Mouse (Mus musculus): ENCODE results near the gene Sh2b1. TPM values are rescaled to one million over a fixed set of nuclear protein-coding genes. Genes with fewer than 3 reads are reported as not detected.
A peak's percentile ranks its signal among the peaks of the same experiment; 100 is the strongest.

Gene Sh2b1
- polyA plus RNA-seq, 1 experiment from 2014 or later = 44.6 TPM

DNA sequence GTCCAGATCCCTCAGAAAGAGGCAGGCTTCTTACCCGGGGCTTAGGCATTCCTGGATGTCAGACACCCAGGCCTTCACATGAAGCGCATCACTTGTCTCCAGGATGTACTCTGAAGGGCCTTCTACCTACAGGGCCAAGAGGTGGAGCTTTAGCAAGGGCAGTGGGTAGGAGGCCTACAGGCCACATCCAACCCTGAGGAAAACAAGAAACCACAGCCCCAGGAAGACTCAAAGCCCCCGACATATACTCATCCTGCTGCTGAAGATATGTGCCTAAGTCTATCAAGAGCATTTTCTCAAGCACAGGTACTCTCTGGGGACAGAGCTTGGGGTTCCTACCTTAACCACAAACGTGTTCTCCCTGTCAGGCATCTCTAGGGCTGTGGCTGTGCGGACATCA, 3.9 kb downstream of the Sh2b1 start:
- no peak for ATAC-seq (ENCODE audit: low FRiP score)
- WGBS = 96% methylated on average over 5 of the region's 5 CpGs
- peaks cover 19% of the 10 kb centered on the region; the same call in 1 of the 2 replicates for H3K36me3 ChIP-seq (ENCODE audit: control insufficient read depth, insufficient read depth, low read length)

DNA sequence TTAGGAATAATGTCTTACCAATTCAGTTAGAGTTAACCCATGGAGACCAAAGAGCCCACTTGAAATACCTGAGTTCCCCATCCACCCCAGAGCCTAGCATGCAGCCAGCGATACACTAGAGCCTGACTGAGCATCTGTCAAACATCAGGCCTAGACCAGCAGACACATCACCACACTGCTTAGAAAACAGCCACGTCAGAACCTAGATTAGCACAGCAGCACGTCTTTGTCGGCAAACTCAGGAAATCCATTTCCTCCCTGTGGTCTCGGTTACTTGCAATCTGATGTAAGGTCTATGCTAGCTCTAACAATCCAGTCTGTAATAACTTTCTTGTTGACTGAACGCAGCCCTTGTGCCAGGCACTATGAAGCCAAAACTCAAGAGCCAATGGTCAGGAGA, 5.1 kb downstream of the Sh2b1 start:
- peaks cover 19% of the 10 kb centered on the region; the same call in 1 of the 2 replicates for H3K36me3 ChIP-seq (ENCODE audit: control insufficient read depth, insufficient read depth, low read length)
- WGBS = 90% methylated on average over 6 of the region's 6 CpGs

More for the DNA sequence above, 3.9 kb downstream of the Sh2b1 start:
- H3K4me1 ChIP-seq (ENCODE audit: control insufficient read depth, insufficient read depth, low read length) = peaks cover 13% of the 10 kb centered on the region
- H3K27ac ChIP-seq (ENCODE audit: low read depth, low read length) = no peak overlapping the region
- no peaks in the 10 kb centered on the region for H3K27me3 ChIP-seq (ENCODE audit: control insufficient read depth, insufficient read depth, low read length)
- H3K9me3 ChIP-seq (ENCODE audit: control insufficient read depth, low read length) = no peaks in the 10 kb centered on the region
- no peak for DNase-seq (ENCODE audit: low spot score, missing footprints)
- no peak overlapping the region for H3K9ac ChIP-seq (ENCODE audit: low read length)
- H3K4me2 ChIP-seq = no peak overlapping the region
- H3K4me3 ChIP-seq (ENCODE audit: low read depth, low read length) = no peak overlapping the region

DNA sequence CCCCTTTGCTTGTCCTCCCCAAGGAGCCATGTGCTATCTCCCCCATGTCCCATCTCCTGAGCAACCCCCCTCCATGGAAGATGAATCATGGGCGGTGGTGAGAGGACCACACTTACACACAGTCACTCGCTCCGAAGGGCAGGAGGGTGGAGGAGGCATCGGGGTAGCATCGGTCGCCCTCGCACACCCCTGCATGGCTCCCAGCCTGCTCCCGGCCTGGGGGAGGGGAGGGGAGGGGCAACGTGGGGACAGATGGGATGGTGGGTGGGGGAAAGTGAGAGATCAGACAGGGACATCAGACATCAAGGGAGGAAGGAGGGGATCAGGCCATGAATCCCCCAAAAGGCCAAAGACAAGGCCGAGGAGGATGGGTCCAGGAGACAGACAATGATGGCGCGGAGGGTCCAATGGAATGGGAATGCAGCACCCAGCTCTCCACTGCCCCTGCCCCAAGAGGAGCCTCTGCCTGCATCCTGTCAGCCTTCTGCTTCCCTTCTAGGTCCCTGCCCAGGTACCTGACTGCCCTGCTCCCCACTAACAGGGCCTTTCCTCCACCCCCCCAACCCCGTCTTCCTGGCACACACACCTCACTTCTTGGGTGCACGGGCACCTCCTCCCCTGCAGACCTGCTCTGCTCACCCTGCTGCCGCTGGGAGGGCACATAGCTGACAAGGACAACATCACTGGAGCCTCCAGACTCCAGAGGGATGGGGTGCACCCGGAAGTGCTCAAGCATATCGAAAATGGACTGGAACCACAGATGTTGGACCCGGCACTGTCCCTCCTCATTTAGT, 7.2 kb downstream of the Sh2b1 start:
- DNase-seq (ENCODE audit: low spot score, missing footprints) (no peak), ATAC-seq (ENCODE audit: low FRiP score) (no peak)
- no peaks in the 10 kb centered on the region for H3K4me1 ChIP-seq (ENCODE audit: control insufficient read depth, insufficient read depth, low read length)
- H3K9ac ChIP-seq (ENCODE audit: low read length) = no peak overlapping the region
- peaks cover 19% of the 10 kb centered on the region; the same call in 1 of the 2 replicates for H3K36me3 ChIP-seq (ENCODE audit: control insufficient read depth, insufficient read depth, low read length)
- H3K9me3 ChIP-seq (ENCODE audit: control insufficient read depth, low read length) = no peaks in the 10 kb centered on the region
- no peak overlapping the region for H3K4me3 ChIP-seq (ENCODE audit: low read depth, low read length)
- no peak overlapping the region for H3K27ac ChIP-seq (ENCODE audit: low read depth, low read length)
- 92% methylated on average over 18 of the region's 18 CpGs for WGBS
- H3K27me3 ChIP-seq (ENCODE audit: control insufficient read depth, insufficient read depth, low read length) = no peaks in the 10 kb centered on the region
- H3K4me2 ChIP-seq = no peak overlapping the region

More for the DNA sequence above, 5.1 kb downstream of the Sh2b1 start:
- no peak overlapping the region for H3K9ac ChIP-seq (ENCODE audit: low read length)
- no peak overlapping the region for H3K4me2 ChIP-seq
- no peak for ATAC-seq (ENCODE audit: low FRiP score)
- peaks cover 10% of the 10 kb centered on the region for H3K4me1 ChIP-seq (ENCODE audit: control insufficient read depth, insufficient read depth, low read length)
- H3K4me3 ChIP-seq (ENCODE audit: low read depth, low read length) = no peak overlapping the region
- no peak overlapping the region for H3K27ac ChIP-seq (ENCODE audit: low read depth, low read length)
- no peaks in the 10 kb centered on the region for H3K27me3 ChIP-seq (ENCODE audit: control insufficient read depth, insufficient read depth, low read length)
- DNase-seq (ENCODE audit: low spot score, missing footprints) = no peak
- no peaks in the 10 kb centered on the region for H3K9me3 ChIP-seq (ENCODE audit: control insufficient read depth, low read length)

DNA sequence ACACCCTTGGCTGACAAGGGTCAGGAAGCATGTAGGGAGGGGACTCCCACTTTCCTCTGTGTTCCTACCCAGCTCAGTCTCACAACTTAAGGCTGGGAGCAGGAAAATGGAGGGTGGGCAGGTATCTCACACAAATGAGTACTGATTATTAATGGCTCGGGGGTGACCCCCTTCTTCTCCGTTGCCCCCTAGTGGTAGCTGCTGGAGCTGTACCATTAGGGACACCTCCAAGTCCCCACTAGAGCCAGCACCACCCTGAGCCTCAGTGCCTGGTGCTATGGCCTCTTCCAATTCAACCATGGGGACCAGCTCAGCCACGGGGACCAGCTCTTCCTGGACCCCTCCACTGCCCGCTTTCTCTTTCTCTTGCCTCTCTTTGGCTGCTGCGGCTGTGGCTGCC, 8.0 kb downstream of the Sh2b1 start:
- Histone ChIP-seq H3K9me3 (ENCODE audit: control insufficient read depth, low read length) (no peaks in the 10 kb centered on the region), H3K4me1 (ENCODE audit: control insufficient read depth, insufficient read depth, low read length) (no peaks in the 10 kb centered on the region), H3K9ac (ENCODE audit: low read length) (no peak overlapping the region), H3K4me3 (ENCODE audit: low read depth, low read length) (no peak overlapping the region), H3K36me3 (ENCODE audit: control insufficient read depth, insufficient read depth, low read length) (peaks cover 19% of the 10 kb centered on the region; the same call in 1 of the 2 replicates), H3K27me3 (ENCODE audit: control insufficient read depth, insufficient read depth, low read length) (no peaks in the 10 kb centered on the region), H3K27ac (ENCODE audit: low read depth, low read length) (no peak overlapping the region), H3K4me2 (no peak overlapping the region)
- 65% methylated on average over 5 of the region's 5 CpGs for WGBS
- DNase-seq (ENCODE audit: low spot score, missing footprints) = peak; percentile 90
- no peak for ATAC-seq (ENCODE audit: low FRiP score)

DNA sequence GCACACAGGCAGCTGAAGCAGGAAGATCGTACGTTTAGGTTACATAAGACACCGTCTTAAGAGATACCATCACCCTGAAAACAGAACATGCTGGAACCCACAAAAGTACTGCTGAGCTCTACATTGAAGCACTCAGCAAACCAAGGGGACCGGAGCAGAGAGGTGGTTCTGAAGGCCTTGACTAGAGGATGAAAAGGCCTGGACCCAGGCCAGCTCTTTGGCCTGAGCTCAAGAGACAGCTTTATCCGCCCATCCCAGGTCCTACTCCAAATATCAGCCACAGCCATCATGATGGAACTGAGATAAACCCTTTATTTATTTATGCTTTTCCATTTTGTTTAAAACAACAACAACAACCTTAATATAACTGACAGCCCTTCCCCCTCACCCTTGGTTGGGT, 8.5 kb downstream of the Sh2b1 start:
- Histone ChIP-seq H3K9me3 (ENCODE audit: control insufficient read depth, low read length) (no peaks in the 10 kb centered on the region), H3K27me3 (ENCODE audit: control insufficient read depth, insufficient read depth, low read length) (no peaks in the 10 kb centered on the region), H3K27ac (ENCODE audit: low read depth, low read length) (no peak overlapping the region), H3K36me3 (ENCODE audit: control insufficient read depth, insufficient read depth, low read length) (peaks cover 19% of the 10 kb centered on the region; the same call in 1 of the 2 replicates), H3K4me3 (ENCODE audit: low read depth, low read length) (no peak overlapping the region), H3K4me1 (ENCODE audit: control insufficient read depth, insufficient read depth, low read length) (no peaks in the 10 kb centered on the region), H3K9ac (ENCODE audit: low read length) (no peak overlapping the region), H3K4me2 (no peak overlapping the region)
- DNase-seq (ENCODE audit: low spot score, missing footprints) (no peak), ATAC-seq (ENCODE audit: low FRiP score) (no peak)
- 94% methylated on average over 5 of the region's 5 CpGs for WGBS

DNA sequence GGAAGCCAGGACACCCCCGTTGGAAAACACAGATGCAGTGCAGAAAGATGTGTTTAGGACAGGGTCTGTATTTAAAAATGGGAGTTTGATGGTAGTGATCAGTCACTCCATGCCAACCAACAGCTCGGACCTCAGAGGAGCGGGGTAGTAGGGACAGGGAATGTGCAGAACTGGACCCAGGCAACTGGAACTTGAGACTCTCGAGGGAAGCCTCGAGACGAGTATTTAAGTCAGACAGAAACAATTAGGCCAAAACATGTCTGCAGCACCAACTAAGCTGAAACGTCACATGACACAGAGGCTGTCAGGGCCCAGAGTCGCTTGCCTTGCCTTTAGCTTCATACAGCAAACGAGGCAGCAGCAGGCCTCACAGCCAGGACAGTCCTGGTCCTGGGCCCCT, 9.1 kb downstream of the Sh2b1 start:
- Histone ChIP-seq H3K4me2 (no peak overlapping the region), H3K27me3 (ENCODE audit: control insufficient read depth, insufficient read depth, low read length) (no peaks in the 10 kb centered on the region), H3K4me1 (ENCODE audit: control insufficient read depth, insufficient read depth, low read length) (no peaks in the 10 kb centered on the region), H3K4me3 (ENCODE audit: low read depth, low read length) (no peak overlapping the region), H3K9ac (ENCODE audit: low read length) (no peak overlapping the region), H3K9me3 (ENCODE audit: control insufficient read depth, low read length) (no peaks in the 10 kb centered on the region), H3K36me3 (ENCODE audit: control insufficient read depth, insufficient read depth, low read length) (peaks cover 16% of the 10 kb centered on the region; the same call in 1 of the 2 replicates), H3K27ac (ENCODE audit: low read depth, low read length) (no peak overlapping the region)
- WGBS = 76% methylated on average over 9 of the region's 9 CpGs
- DNase-seq (ENCODE audit: low spot score, missing footprints) = no peak
- no peak for ATAC-seq (ENCODE audit: low FRiP score)

DNA sequence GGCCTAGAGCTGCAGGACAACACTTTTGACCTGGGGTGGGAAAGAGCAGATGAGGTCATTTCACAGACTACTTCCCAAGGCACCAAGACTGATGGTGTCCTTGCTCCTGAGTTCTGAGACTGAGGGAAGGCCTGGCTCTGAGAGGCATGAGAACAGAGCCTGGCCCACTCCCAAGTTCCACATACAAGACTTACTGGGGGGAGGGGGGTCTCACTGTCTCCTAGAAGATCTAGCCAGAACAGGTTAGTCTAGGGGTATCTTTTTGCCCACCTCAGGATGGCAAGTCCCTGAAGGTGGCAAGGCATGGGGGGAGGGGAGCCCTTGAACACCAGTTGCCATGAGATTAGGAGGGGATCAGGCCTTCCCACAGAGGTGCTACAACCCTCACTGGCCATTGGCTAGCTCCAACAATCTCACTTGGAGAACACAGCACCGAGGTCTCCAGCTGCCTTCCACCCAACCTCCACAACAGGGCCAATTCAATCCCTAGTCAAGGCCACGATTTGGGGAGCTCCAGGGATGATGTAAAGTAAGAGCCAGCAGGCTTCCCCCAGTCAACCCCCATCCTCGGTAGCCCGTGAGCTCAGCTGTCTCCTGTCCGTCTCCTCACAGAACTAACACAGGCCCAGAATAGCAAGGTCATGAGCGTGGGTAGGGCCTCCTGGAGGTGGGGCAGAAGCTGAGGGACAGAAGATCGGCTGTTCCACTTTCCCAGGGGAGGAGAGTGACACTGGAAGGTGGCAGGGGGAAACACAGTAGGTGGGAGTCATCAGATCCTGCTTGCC, 9.8 kb downstream of the Sh2b1 start:
- Histone ChIP-seq H3K27me3 (ENCODE audit: control insufficient read depth, insufficient read depth, low read length) (no peaks in the 10 kb centered on the region), H3K4me1 (ENCODE audit: control insufficient read depth, insufficient read depth, low read length) (no peaks in the 10 kb centered on the region), H3K27ac (ENCODE audit: low read depth, low read length) (no peak overlapping the region), H3K36me3 (ENCODE audit: control insufficient read depth, insufficient read depth, low read length) (peaks cover 14% of the 10 kb centered on the region; the same call in 1 of the 2 replicates), H3K4me2 (no peak overlapping the region), H3K9me3 (ENCODE audit: control insufficient read depth, low read length) (no peaks in the 10 kb centered on the region), H3K4me3 (ENCODE audit: low read depth, low read length) (no peak overlapping the region), H3K9ac (ENCODE audit: low read length) (no peak overlapping the region)
- DNase-seq (ENCODE audit: low spot score, missing footprints) (no peak), ATAC-seq (ENCODE audit: low FRiP score) (no peak)
- 55% methylated on average over 7 of the region's 7 CpGs for WGBS

DNA sequence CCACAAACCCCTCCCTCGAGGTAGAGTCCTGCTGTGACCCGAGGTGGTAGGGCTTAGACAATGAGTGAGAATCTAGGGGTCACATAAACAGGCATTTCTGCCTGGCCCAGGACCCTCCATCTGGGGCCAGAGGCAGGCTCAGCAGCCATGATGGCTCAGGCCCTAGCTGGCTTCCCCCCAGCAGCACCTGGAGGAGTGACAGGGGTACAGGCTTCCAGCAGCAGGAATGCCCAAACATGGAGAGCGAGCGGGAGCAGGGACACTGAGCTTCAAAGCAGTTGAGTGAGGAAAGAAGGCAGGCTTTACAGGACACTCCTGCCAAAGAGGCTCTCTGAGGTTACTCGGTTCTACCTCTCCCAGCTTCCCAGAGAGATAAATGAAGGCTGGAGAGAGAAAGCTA, 10.4 kb downstream of the Sh2b1 start:
- Histone ChIP-seq H3K4me2 (no peak overlapping the region), H3K27me3 (ENCODE audit: control insufficient read depth, insufficient read depth, low read length) (no peaks in the 10 kb centered on the region), H3K27ac (ENCODE audit: low read depth, low read length) (no peak overlapping the region), H3K9me3 (ENCODE audit: control insufficient read depth, low read length) (no peaks in the 10 kb centered on the region), H3K4me3 (ENCODE audit: low read depth, low read length) (no peak overlapping the region), H3K9ac (ENCODE audit: low read length) (no peak overlapping the region), H3K4me1 (ENCODE audit: control insufficient read depth, insufficient read depth, low read length) (no peaks in the 10 kb centered on the region), H3K36me3 (ENCODE audit: control insufficient read depth, insufficient read depth, low read length) (peaks cover 14% of the 10 kb centered on the region; the same call in 1 of the 2 replicates)
- WGBS = 47% methylated on average over 5 of the region's 5 CpGs
- DNase-seq (ENCODE audit: low spot score, missing footprints) = no peak
- no peak for ATAC-seq (ENCODE audit: low FRiP score)

DNA sequence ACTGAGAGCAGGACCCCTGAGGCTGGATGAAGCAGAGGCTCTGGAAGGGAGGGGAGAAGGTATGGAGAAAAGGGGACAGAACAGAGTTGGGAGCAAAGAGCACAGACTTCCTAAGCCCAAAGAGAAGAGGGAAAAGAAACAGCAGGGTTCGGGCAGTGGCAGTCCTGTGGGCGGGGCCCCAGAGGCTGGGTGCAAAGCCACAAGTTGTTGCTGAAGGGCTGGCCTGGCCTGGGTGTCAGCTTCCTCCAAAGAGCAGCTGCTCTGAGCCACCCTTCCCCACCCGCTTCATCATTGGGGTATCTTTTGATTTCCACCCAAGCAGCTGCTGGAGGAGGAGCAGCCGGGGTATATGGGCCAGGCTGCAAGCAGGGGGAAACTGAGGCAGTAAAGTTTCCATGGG, 11.1 kb downstream of the Sh2b1 start:
- no peak overlapping the region for H3K4me2 ChIP-seq
- H3K4me1 ChIP-seq (ENCODE audit: control insufficient read depth, insufficient read depth, low read length) = no peaks in the 10 kb centered on the region
- H3K4me3 ChIP-seq (ENCODE audit: low read depth, low read length) = no peak overlapping the region
- no peak overlapping the region for H3K9ac ChIP-seq (ENCODE audit: low read length)
- no peak overlapping the region for H3K27ac ChIP-seq (ENCODE audit: low read depth, low read length)
- peaks cover 9% of the 10 kb centered on the region; the same call in 1 of the 2 replicates for H3K36me3 ChIP-seq (ENCODE audit: control insufficient read depth, insufficient read depth, low read length)
- no peak for DNase-seq (ENCODE audit: low spot score, missing footprints)
- no peaks in the 10 kb centered on the region for H3K9me3 ChIP-seq (ENCODE audit: control insufficient read depth, low read length)
- 51% methylated on average over 4 of the region's 4 CpGs for WGBS
- no peak for ATAC-seq (ENCODE audit: low FRiP score)
- H3K27me3 ChIP-seq (ENCODE audit: control insufficient read depth, insufficient read depth, low read length) = no peaks in the 10 kb centered on the region

Measured in midbrain, embryonic 11.5 days (tissue).